Mouse (Mus musculus): ENCODE measurements around the gene Gm20425.

DNA sequence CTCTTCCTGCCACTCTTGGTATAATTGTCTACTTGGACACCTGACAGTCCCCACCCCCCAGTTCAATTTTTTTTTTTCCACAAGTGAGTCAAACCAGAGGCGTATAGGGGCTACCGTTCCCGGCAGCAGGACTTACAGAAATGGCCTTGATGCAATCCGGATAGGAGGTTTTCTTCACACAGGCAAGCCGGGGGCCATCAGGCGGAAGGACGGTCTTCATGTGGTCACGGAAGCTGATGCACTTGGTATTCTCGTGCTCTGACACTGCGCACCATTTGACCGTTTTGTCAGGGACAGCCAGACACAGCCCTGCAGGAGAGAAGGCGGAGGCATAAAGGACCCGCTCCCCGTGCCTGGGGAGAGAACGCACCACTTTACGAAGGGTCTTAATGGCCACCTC, 2.3 kb downstream of the Gm20425 start:
- TF ChIP-seq POLR2A (IDR thresholded peaks at IDR 0.05; ENCODE audit: borderline replicate concordance, control insufficient read depth, low read depth, low read length) (no peak), CTCF (IDR thresholded peaks at IDR 0.05; ENCODE audit: control insufficient read depth, insufficient read depth, low read length) (no peak)

Measured in bone marrow, adult 2 months (tissue).